8 mouse cellular contexts compared by ENCODE assay signal in the genomic region with DNA sequence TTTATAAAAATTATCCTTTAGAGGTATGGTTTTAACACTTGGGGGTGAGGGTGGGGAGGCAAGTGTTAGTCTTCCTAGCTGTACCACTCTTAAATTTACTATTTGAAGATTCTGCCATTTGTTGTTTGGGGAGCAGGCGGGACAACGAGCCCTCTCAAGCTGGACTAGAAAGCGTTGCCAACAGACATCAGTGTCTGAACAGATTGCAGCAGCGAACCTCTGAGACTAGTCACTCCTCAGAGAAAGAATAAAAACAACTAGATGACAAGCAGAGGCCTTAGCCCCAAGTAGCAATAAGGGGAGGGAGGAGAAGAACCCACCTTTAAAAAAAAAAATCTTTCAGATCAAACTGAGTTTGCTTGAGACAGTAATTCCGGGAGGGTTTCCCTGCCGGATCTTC. TPM values are rescaled to one million over a fixed set of nuclear protein-coding genes. Genes with fewer than 3 reads are reported as not detected.
DNase-seq lines count a peak whose midpoint lies in the region; ATAC-seq and TF ChIP-seq lines count a peak whose summit lies in the region.

No protein-coding gene starts in this region.

- TF ChIP-seq RAD21 in CH12.LX (IDR thresholded peaks at IDR 0.05; ENCODE audit: low read depth, low read length): no peak

- DNase-seq in heart, adult 2 months: no peak
- no peak for DNase-seq in heart, adult 8-10 months (ENCODE audit: low spot score)
- no peak for DNase-seq in CH12.LX (ENCODE audit: extremely low read depth)
- DNase-seq in forebrain, embryonic 14.5 days (ENCODE audit: low spot score): peak; percentile 40
- DNase-seq in limb, embryonic 11.5 days (ENCODE audit: low spot score): no peak
- DNase-seq in testis, postnatal 14 days (ENCODE audit: low spot score): no peak
- DNase-seq in ovary, postnatal 10 days (ENCODE audit: low spot score): no peak
- no peak for DNase-seq in adrenal gland, adult 8-10 months

- TF ChIP-seq EP300 in heart, adult 2 months (IDR thresholded peaks at IDR 0.05; ENCODE audit: insufficient read depth, low read depth, low read length): no peak
- TF ChIP-seq EP300 in CH12.LX (IDR thresholded peaks at IDR 0.05; ENCODE audit: low read length): no peak

- intact Hi-C loops in heart, adult 2 months (cut with DNase I): loop anchor here (5.0 kb wide), 1 partner anchor 127 kb away; a partner anchor contains a TSS

- H3K9ac ChIP-seq in heart, adult 2 months (ENCODE audit: low read depth, low read length): peak overlapping the region; percentile 11
- H3K9ac ChIP-seq in CH12.LX (ENCODE audit: insufficient read depth, low read depth): peak overlapping the region; percentile 58
- no peak overlapping the region for H3K9ac ChIP-seq in forebrain, embryonic 14.5 days (ENCODE audit: low read length)
- no peak overlapping the region for H3K9ac ChIP-seq in limb, embryonic 11.5 days (ENCODE audit: low read length)

- 3% methylated on average over 6 of the region's 6 CpGs for WGBS in heart, adult 2 months
- 64% methylated on average over 6 of the region's 6 CpGs for WGBS in forebrain, embryonic 14.5 days
- WGBS in limb, embryonic 11.5 days: 45% methylated on average over 6 of the region's 6 CpGs

- H3K4me3 ChIP-seq in heart, adult 2 months: peak overlapping the region; percentile 57
- H3K4me3 ChIP-seq in CH12.LX (replicated peaks in 1 of 3; ENCODE audit: low read depth in 2 of 3, low read length in 2 of 3, poor library complexity in 1 of 3): peak overlapping the region; percentile 74 to 87 (median 81)
- no peak overlapping the region for H3K4me3 ChIP-seq in forebrain, embryonic 14.5 days (ENCODE audit: low read depth, low read length)
- peak overlapping the region; percentile 31 for H3K4me3 ChIP-seq in limb, embryonic 11.5 days (ENCODE audit: low read depth, low read length)

- H3K79me2 ChIP-seq in heart, adult 2 months (replicated peaks; ENCODE audit: control insufficient read depth, insufficient read depth, low read length): no peaks in the 10 kb centered on the region
- no peaks in the 10 kb centered on the region for H3K79me2 ChIP-seq in CH12.LX (replicated peaks; ENCODE audit: control insufficient read depth, extremely low read depth, insufficient read depth, poor library complexity, severe bottlenecking)

- dilution Hi-C loops in CH12.LX (cut with MboI; ENCODE audit: extremely low pct_ligation_motif_present, extremely low pct_unique_long_range_greater_than_20kb, low sequenced_read_pairs): no loop called here

- H3K4me1 ChIP-seq in heart, adult 2 months (ENCODE audit: control insufficient read depth, insufficient read depth, low read length): peaks cover 2% of the 10 kb centered on the region
- H3K4me1 ChIP-seq in CH12.LX (ENCODE audit: control insufficient read depth in 1 of 2, insufficient read depth in 2 of 2): peaks cover 3 to 29% of the 10 kb centered on the region in 2 experiments
- peaks cover 7% of the 10 kb centered on the region for H3K4me1 ChIP-seq in forebrain, embryonic 14.5 days (ENCODE audit: control insufficient read depth, insufficient read depth, low read length)
- H3K4me1 ChIP-seq in limb, embryonic 11.5 days (ENCODE audit: control insufficient read depth, insufficient read depth, low read length): no peaks in the 10 kb centered on the region

- H3K27me3 ChIP-seq in heart, adult 2 months (ENCODE audit: control insufficient read depth, insufficient read depth, low read length): no peaks in the 10 kb centered on the region
- no peaks in the 10 kb centered on the region for H3K27me3 ChIP-seq in CH12.LX (replicated peaks)
- no peaks in the 10 kb centered on the region for H3K27me3 ChIP-seq in forebrain, embryonic 14.5 days (replicated peaks; ENCODE audit: control insufficient read depth, insufficient read depth, low read length)
- H3K27me3 ChIP-seq in limb, embryonic 11.5 days (ENCODE audit: control insufficient read depth, insufficient read depth, low read length): no peaks in the 10 kb centered on the region

- no peak for TF ChIP-seq CTCF in heart, adult 2 months (IDR thresholded peaks at IDR 0.05)
- no peak for TF ChIP-seq CTCF in CH12.LX (conservative IDR thresholded peaks at IDR 0.05 in 1 of 2, IDR thresholded peaks at IDR 0.05 in 1 of 2; ENCODE audit: low read depth in 2 of 2, low read length in 2 of 2)

- in situ Hi-C loops in CH12.LX (cut with MboI; ENCODE audit: low pct_ligation_motif_present, low pct_unique_long_range_greater_than_20kb, low sequenced_read_pairs): no loop called here

- TF ChIP-seq POLR2A in heart, adult 2 months (IDR thresholded peaks at IDR 0.05; ENCODE audit: insufficient read depth, low read depth, low read length): no peak
- TF ChIP-seq POLR2A in CH12.LX (IDR thresholded peaks at IDR 0.05; ENCODE audit: low read depth, low read length): no peak

- no peaks in the 10 kb centered on the region for H3K9me3 ChIP-seq in CH12.LX (replicated peaks; ENCODE audit: low read length)
- no peaks in the 10 kb centered on the region for H3K9me3 ChIP-seq in forebrain, embryonic 14.5 days (replicated peaks; ENCODE audit: control insufficient read depth, low read length)
- H3K9me3 ChIP-seq in limb, embryonic 11.5 days (ENCODE audit: control insufficient read depth, low read length): no peaks in the 10 kb centered on the region

- ATAC-seq in forebrain, embryonic 14.5 days: peak; percentile 57; the same call in 1 of the 2 replicates
- ATAC-seq in limb, embryonic 11.5 days (ENCODE audit: insufficient number of reproducible peaks, low FRiP score, low TSS enrichment, low read depth): no peak

- peak overlapping the region; percentile 77; the same call in 1 of the 2 replicates for H3K27ac ChIP-seq in heart, adult 2 months
- H3K27ac ChIP-seq in CH12.LX (ENCODE audit: insufficient read depth, low read depth): no peak overlapping the region
- no peak overlapping the region for H3K27ac ChIP-seq in forebrain, embryonic 14.5 days (ENCODE audit: low read depth, low read length)
- H3K27ac ChIP-seq in limb, embryonic 11.5 days (replicated peaks; ENCODE audit: low read depth, low read length): no peak overlapping the region

- H3K36me3 ChIP-seq in heart, adult 2 months (ENCODE audit: control insufficient read depth, insufficient read depth, low read length): peaks cover 2% of the 10 kb centered on the region; the same call in 1 of the 2 replicates
- peaks cover 0 to 28% of the 10 kb centered on the region in 2 experiments for H3K36me3 ChIP-seq in CH12.LX (replicated peaks in 1 of 2; ENCODE audit: control insufficient read depth in 1 of 2, insufficient read depth in 1 of 2, low read length in 1 of 2)
- no peaks in the 10 kb centered on the region for H3K36me3 ChIP-seq in forebrain, embryonic 14.5 days (ENCODE audit: control insufficient read depth, insufficient read depth, low read length)
- no peaks in the 10 kb centered on the region for H3K36me3 ChIP-seq in limb, embryonic 11.5 days (ENCODE audit: control insufficient read depth, insufficient read depth, low read length)

- peak overlapping the region; percentile 82 for H3K4me2 ChIP-seq in CH12.LX (ENCODE audit: insufficient read depth, low read depth, poor library complexity, severe bottlenecking)
- H3K4me2 ChIP-seq in forebrain, embryonic 14.5 days (ENCODE audit: low read length): peak overlapping the region; percentile 36
- peak overlapping the region; percentile 55 for H3K4me2 ChIP-seq in limb, embryonic 11.5 days (ENCODE audit: low read depth, severe bottlenecking)

TF ChIP-seq in CH12.LX, 34 proteins besides CTCF, POLR2A, EP300 and RAD21:
- TF ChIP-seq ZNF384 (IDR thresholded peaks at IDR 0.05; ENCODE audit: low read depth, low read length) (peak; percentile 17; the same call in 1 of the 2 replicates), MEF2A (IDR thresholded peaks at IDR 0.05; ENCODE audit: borderline replicate concordance, low read depth, low read length) (no peak)

RNA-seq across cellular contexts. Expression of a gene that starts 0.8 kb away (rescaled TPM):
- 10 to 100 TPM; 21.4 to 22.6 TPM for total RNA-seq in heart, adult 2 months (2021)
- 16.5 and 29.4 TPM in 2 replicates for polyA plus RNA-seq in heart, adult 2 months (2012; rRNA removed)
- 10 to 100 TPM; 20.0 to 29.5 (median 25.0) TPM for total RNA-seq in heart, adult 8-10 months (2022)
- total RNA-seq in CH12.LX (2012; rRNA removed): 12.6 and 13.4 TPM in 2 replicates
- total RNA-seq in CH12.LX (2014; rRNA removed): 32.3 and 33.1 TPM in 2 replicates
- polyA plus RNA-seq in CH12.LX (2012; ENCODE audit: insufficient read length, low read depth): 27.5 and 30.2 TPM in 2 replicates
- polyA plus RNA-seq in forebrain, embryonic 14.5 days (2014; fragmentation: Nextera tagmentation; extraction: Ambion mirVana): 4.1 and 4.8 TPM in 2 replicates
- polyA plus RNA-seq in limb, embryonic 11.5 days (2014; fragmentation: Nextera tagmentation; extraction: Ambion mirVana): 8.3 and 10.0 TPM in 2 replicates
- 100 to 1,000 TPM in 1 of 4 experiments, 10 to 100 TPM in 3; 34.9 to 145 (median 79.1) TPM for total RNA-seq in adrenal gland, adult 8-10 months (2022)

RNA-seq across cellular contexts. Expression of a gene that starts 43.0 kb away (rescaled TPM):
- total RNA-seq in heart, adult 2 months (2021): 10 to 100 TPM; 15.9 to 16.8 TPM
- polyA plus RNA-seq in heart, adult 2 months (2012; rRNA removed): 16.8 and 34.1 TPM in 2 replicates
- total RNA-seq in heart, adult 8-10 months (2022): 10 to 100 TPM; 15.2 to 19.9 (median 18.5) TPM
- total RNA-seq in CH12.LX (2012; rRNA removed) (14.2 and 18.5 TPM in 2 replicates), CH12.LX (2014; rRNA removed) (32.0 and 36.9 TPM in 2 replicates)
- 35.7 and 36.2 TPM in 2 replicates for polyA plus RNA-seq in CH12.LX (2012; ENCODE audit: insufficient read length, low read depth)
- 11.7 and 15.0 TPM in 2 replicates for polyA plus RNA-seq in forebrain, embryonic 14.5 days (2014; fragmentation: Nextera tagmentation; extraction: Ambion mirVana)
- polyA plus RNA-seq in limb, embryonic 11.5 days (2014; fragmentation: Nextera tagmentation; extraction: Ambion mirVana): 17.0 and 17.1 TPM in 2 replicates
- 10 to 100 TPM; 37.0 to 50.9 (median 46.2) TPM for total RNA-seq in adrenal gland, adult 8-10 months (2022)

Comparison
In these comparisons a context has a peak if more than half of its experiments do, and no peak if none do; other contexts are left out.
1. H3K9ac ChIP-seq: peak in heart, adult 2 months (single experiment) and CH12.LX (single experiment); none in forebrain, embryonic 14.5 days (single experiment) and limb, embryonic 11.5 days (single experiment).
2. Peak in every context shown above with its lines, with median percentiles within 50 percentile points of each other: H3K4me2 ChIP-seq.